Mouse (Mus musculus): Measurements from ENCODE around the gene Gm3448.

Gene Gm3448

DNA sequence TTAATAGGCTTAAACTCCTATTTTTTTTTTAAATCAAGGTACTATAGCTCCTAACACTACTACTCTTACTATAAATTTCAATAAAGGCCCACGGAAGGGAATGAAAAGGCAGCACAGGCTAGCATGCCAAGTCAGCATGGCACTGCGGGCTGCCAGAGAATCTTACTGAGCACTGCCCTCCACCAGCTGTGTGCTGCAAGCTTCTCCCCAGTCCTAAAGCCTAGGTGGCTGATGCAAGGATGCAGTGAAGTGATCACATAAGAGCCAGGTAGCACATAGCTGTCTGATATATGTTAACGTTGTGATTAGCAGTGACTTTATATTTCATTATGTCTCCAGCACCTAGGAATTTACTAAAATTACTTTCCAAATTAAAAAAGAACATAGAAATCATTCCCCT, 81.4 kb downstream of the Gm3448 start:
- DNase-seq (ENCODE audit: low spot score), result no peak

DNA sequence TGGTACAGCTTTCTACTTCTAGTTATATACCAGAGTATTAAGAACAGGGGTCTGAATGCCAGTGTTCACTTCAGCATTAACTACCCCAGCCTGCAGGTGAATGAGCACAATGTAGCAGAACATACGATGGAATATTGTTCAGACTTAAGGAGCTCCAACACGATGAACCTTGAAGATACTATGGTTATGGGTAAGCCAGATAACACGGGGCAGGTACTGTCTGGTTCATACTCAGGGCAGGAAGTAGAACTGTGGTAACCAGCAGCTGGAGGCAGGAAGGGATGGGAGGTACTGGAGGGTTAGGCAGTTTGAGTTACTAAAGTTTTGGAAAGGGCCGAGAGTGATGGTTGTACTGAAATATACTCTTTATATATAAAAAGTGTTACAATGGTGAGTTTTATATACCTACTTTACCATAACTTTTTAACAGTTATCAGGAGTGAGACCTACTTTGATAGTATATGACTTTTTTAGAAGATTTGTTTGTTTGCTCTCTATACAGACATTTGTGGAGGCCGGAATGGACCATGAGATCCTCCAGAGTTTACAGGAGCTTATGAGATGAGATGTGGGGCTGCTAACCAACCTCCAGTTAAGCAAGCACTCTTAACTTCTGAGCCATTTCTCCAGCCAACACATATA, 82.5 kb downstream of the Gm3448 start:
- no peak for DNase-seq (ENCODE audit: low spot score)

DNA sequence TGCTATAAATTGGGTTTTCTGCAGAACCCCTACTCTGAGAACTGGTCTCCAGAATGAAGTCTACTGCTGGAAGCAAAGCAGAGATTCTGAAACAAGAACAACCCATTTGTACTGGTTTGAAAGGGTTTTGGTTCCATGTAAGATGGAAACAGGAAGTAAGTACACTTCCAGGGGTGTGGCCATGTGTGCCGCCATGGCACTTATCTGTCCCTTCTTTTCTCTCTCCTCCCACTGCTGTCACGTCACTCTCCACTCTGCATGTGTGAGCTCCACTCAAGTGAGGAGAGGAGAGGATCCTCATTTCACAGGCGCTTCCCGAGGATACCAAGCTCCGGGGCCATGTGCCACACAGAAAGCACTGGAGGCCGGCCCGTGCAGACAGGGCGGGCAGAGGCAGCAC, 87.9 kb downstream of the Gm3448 start:
- no peak for DNase-seq (ENCODE audit: low spot score)

DNA sequence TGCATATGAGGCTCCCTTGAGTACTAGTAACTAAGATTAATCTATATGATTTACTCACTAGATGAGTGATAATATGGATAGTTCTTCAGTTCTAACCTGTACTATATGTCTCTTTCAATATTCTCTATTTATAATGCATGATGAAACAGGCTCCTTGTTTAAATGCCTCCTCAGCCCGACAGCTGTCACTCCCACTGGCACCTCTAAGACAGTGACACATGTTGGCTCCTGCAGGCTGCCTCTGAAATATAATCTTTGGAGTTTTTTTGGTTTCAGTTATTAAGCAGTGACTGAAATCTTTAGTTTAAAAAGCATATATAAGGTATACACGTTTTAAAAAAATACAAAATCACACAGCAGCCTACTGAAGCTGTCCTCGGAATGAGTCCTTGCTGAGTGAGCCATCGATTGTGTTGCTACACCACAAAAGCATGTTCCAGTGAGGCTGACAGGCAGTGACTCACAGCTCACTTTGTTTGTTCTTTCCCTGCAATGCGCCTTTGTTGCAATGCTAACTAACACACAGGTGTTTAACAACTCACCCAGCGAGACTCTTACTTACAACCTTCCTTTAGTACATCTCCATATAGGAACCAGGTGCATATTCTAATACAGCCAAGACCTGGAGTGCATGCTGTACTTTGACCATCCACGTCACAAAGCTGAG, 92.0 kb downstream of the Gm3448 start:
- no peak for DNase-seq (ENCODE audit: low spot score)

Measured in testis, postnatal 14 days (tissue).